Mouse (Mus musculus) heart, postnatal 0 days (tissue): Measurements from ENCODE around the gene Lmln.

Experiments
- CTCF ChIP-seq: IDR thresholded peaks from 2 replicates; pipeline ENCODE4 v1.5.1; 2016; ENCODE audit warnings: antibody characterized with exemption, control low read depth, low read depth
- EP300 ChIP-seq: IDR thresholded peaks from 2 replicates; pipeline ENCODE4 v1.6.1; 2016; ENCODE audit warnings: antibody characterized with exemption, low read depth

- no peak for TF ChIP-seq CTCF
- no peak for TF ChIP-seq EP300
Measured at GRCm38 (mm10) chr16:33064636-33065035, 2.3 kb downstream of the Lmln start.
